Mouse (Mus musculus): ENCODE data around the gene Gm5773. TPM values are rescaled to one million over a fixed set of nuclear protein-coding genes. Genes with fewer than 3 reads are reported as not detected.
"Not testable (repeated sequence)": the region's sequence is repeated elsewhere in the genome, so short reads cannot be mapped to it uniquely, and the experiment has no call there.

Gene Gm5773
- polyA plus RNA-seq (2012; ENCODE audit: insufficient read depth, insufficient read length, missing spikeins): not detected in 2 replicates

DNA sequence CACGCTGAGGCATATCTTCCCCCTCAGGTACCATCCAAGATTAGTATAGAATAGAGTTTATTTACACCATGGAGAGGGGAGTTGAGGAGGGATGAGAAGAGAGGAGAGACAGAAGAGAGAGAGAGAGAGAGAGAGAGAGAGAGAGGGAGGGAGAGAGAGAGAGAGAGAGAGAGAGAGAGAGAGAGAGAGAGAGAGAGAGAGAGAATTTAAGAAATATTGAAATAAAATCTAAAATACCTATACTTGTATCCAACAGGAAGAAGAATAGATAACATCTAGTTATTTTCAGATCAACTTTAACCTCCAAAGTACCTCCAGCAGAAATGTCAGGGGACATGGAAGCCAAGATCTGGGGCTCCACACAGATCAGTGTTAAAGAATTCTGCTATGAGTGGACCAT, at the start of gene Gm5773:
Gene Gm5773 (plus strand): TSS at position 301 of the 400 bp plus-strand sequence.
- H3K4me1 ChIP-seq (ENCODE audit: control insufficient read depth, insufficient read depth, insufficient read length, low read length); H3K27ac ChIP-seq (replicated peaks; ENCODE audit: low read depth, low read length); H3K4me3 ChIP-seq (ENCODE audit: insufficient read depth, low read depth, low read length): not testable (repeated sequence)

DNA sequence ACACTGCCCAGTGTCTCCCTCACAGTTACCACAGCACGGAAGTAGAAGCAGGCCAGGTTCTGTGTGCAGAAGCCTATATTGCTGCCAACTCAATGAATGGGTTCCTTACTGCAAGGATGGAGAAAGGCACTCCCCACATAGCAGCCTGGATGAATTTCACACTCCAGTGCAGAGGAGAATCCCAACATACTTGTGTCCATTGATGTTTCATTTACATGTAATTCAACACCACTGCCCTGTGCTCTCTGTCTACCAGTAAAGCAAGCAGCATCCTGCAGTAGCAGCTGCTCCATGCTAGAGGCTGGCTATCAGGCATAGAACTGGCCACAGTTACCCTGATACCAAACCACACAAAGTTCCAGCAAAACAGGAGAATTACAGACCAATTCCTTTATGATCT, 27.3 kb upstream of the Gm5773 start:
- H3K4me3 ChIP-seq (ENCODE audit: insufficient read depth, low read depth, low read length); H3K27ac ChIP-seq (replicated peaks; ENCODE audit: low read depth, low read length); H3K4me1 ChIP-seq (ENCODE audit: control insufficient read depth, insufficient read depth, insufficient read length, low read length): not testable (repeated sequence)

DNA sequence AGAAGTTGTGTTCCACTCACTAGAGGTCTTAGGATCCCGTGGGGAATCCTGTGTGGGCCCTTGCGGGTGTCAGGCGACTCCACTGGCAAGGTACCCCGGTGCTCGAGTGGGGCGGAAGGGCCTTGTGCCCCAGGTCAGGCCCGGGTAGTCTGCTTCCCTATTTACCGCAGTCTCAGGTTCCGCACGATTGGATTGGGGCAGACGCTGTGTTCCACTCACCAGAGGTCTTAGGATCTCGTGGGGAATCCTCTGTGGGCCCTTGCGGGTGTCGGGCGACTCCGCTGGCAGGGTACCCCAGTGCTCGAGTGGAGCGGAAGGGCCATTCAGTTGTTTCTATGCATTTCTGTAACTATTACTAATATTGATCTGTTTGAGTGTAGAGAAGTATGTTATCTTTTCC, 18.8 kb upstream of the Gm5773 start:
- H3K4me3 ChIP-seq (ENCODE audit: insufficient read depth, low read depth, low read length): not testable (repeated sequence)

DNA sequence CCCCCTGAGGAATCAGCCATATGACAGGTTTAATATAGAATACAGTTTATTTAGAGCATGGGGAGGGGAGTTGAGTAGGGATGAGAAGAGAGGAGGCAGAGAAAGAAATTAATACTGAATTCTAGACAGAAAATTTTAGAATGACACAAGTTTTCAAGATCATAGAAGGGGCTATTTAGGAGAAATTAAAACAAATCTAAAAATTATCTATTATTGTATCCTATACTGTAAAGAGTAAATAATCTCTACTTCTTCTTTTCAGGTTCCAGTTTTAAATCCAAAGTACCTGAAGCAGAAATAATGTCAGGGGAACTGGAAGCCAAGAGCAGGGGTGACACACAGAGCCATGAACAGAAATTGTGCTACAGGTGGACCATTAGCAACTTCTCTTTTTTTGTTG, 23.3 kb downstream of the Gm5773 start, which contains the start of gene Tdpoz4:
Gene Tdpoz4 (plus strand): TSS at position 301 of the 400 bp plus-strand sequence.
- H3K4me1 ChIP-seq (ENCODE audit: control insufficient read depth, insufficient read depth, insufficient read length, low read length): not testable (repeated sequence)

More for the DNA sequence above, 18.8 kb upstream of the Gm5773 start:
- not testable (repeated sequence) for H3K4me1 ChIP-seq (ENCODE audit: control insufficient read depth, insufficient read depth, insufficient read length, low read length); H3K27ac ChIP-seq (replicated peaks; ENCODE audit: low read depth, low read length)

DNA sequence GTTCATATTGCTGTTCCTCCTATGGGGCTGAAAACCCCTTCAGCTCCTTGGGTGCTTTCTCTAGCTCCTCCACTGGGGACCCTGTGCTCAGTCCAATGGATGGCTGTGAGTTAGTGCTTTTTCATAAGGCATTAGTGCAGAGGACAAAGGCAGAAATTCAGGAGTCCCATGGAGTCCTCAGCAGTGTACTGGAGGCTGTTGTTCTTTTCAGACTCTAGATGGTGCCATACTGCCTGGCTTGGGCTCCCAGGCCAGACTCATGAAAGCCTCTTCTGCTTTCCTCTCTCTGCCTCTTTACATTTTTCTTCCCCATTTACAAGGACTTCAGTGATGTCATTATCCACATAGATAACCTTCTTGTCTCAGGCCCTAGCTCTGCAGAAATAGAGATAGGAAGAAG, 40.5 kb downstream of the Gm5773 start:
- H3K4me3 ChIP-seq (ENCODE audit: insufficient read depth, low read depth, low read length); H3K27ac ChIP-seq (replicated peaks; ENCODE audit: low read depth, low read length); H3K4me1 ChIP-seq (ENCODE audit: control insufficient read depth, insufficient read depth, insufficient read length, low read length): not testable (repeated sequence)

More for the DNA sequence above, 23.3 kb downstream of the Gm5773 start, which contains the start of gene Tdpoz4:
- H3K27ac ChIP-seq (replicated peaks; ENCODE audit: low read depth, low read length); H3K4me3 ChIP-seq (ENCODE audit: insufficient read depth, low read depth, low read length): not testable (repeated sequence)

Other genes with a start within 250 kb of the Gm5773 start
- 381 and 572 TPM in 2 replicates for gene S100a10, start 217.9 kb upstream of the Gm5773 start, polyA plus RNA-seq (2012; ENCODE audit: insufficient read depth, insufficient read length, missing spikeins)
- not detected in 2 replicates for gene Tdpoz2, start 120.3 kb upstream of the Gm5773 start, polyA plus RNA-seq (2012; ENCODE audit: insufficient read depth, insufficient read length, missing spikeins)
- not detected in 2 replicates for gene Tdpoz1, start 96.7 kb upstream of the Gm5773 start, polyA plus RNA-seq (2012; ENCODE audit: insufficient read depth, insufficient read length, missing spikeins)
- not detected in 2 replicates for gene Gm37596, start 79.9 kb upstream of the Gm5773 start, polyA plus RNA-seq (2012; ENCODE audit: insufficient read depth, insufficient read length, missing spikeins)
- not detected in 2 replicates for gene Tdpoz4, start 23.4 kb downstream of the Gm5773 start, polyA plus RNA-seq (2012; ENCODE audit: insufficient read depth, insufficient read length, missing spikeins)
- gene Tdpoz3, start 53.0 kb downstream of the Gm5773 start, polyA plus RNA-seq (2012; ENCODE audit: insufficient read depth, insufficient read length, missing spikeins): not detected in 2 replicates
- gene Gm9117, start 170.5 kb downstream of the Gm5773 start, polyA plus RNA-seq (2012; ENCODE audit: insufficient read depth, insufficient read length, missing spikeins): not detected in 2 replicates
- not detected in 2 replicates for gene Tdpoz5, start 188.3 kb downstream of the Gm5773 start, polyA plus RNA-seq (2012; ENCODE audit: insufficient read depth, insufficient read length, missing spikeins)

All from brown adipose tissue, adult 24 weeks (tissue).